Mouse (Mus musculus): Measurements from ENCODE around the gene Kbtbd3. TPM values are rescaled to one million over a fixed set of nuclear protein-coding genes. Genes with fewer than 3 reads are reported as not detected.

The Kbtbd3 gene
- total RNA-seq, 2 experiments from 2014 or later, result 6.9 to 8.9 TPM

Small RNAs within 50 kb of the gene (microRNA-seq; reads per million reads assigned to microRNA genes)
- gene Gm22195 (0 reads per million in 2 experiments), gene Gm23992 (0 reads per million in 2 experiments)

Other genes with a start within 250 kb of the Kbtbd3 start
- gene Aasdhppt, start 362 bp upstream of the Kbtbd3 start, total RNA-seq (2021), result 10 to 100 TPM; 16.4 to 18.3 TPM
- gene Msantd4, start 66.7 kb downstream of the Kbtbd3 start, total RNA-seq (2021), result 10 to 100 TPM; 42.5 to 44.6 TPM